Mouse (Mus musculus) embryonic facial prominence, embryonic 11.5 days (tissue): ENCODE measurements around the gene Utrn. TPM values are rescaled to one million over a fixed set of nuclear protein-coding genes. Genes with fewer than 3 reads are reported as not detected.
A peak's percentile ranks its signal among the peaks of the same experiment; 100 is the strongest.

ENCODE experiments used
- ATAC-seq: fragments of 200-750 bp; cut with Nextera tagmentation; replicated peaks from 2 replicates; pipeline ENCODE4 v1.8.0; 2017; ENCODE audit warnings: low read depth; ENCODE audit not compliant: insufficient number of reproducible peaks, low FRiP score, low TSS enrichment
- DNase-seq: peaks from one replicate; pipeline ENCODE4 v3.0.0-alpha.2; 2015; ENCODE audit warnings: low spot score
- H3K27ac ChIP-seq: fragments of 300-500 bp; sonication (generic); replicated peaks from 2 replicates; pipeline ENCODE4 v1.5.1; 2014; ENCODE audit warnings: mild to moderate bottlenecking, low read depth, low read length, control low read depth
- H3K27me3 ChIP-seq: fragments of 300-500 bp; sonication (generic); 2 replicates; pipeline ENCODE4 v1.6.1; 2014; ENCODE audit warnings: mild to moderate bottlenecking, low read length, moderate library complexity, mixed read lengths; ENCODE audit not compliant: control insufficient read depth, insufficient read depth
- H3K36me3 ChIP-seq: fragments of 300-500 bp; sonication (generic); replicated peaks from 2 replicates; pipeline ENCODE4 v1.6.1; 2014; ENCODE audit warnings: low read depth, mild to moderate bottlenecking, low read length, moderate library complexity, mixed read lengths; ENCODE audit not compliant: control insufficient read depth, insufficient read depth
- H3K4me1 ChIP-seq: fragments of 300-500 bp; sonication (generic); 2 replicates; pipeline ENCODE4 v1.6.1; 2014; ENCODE audit warnings: low read length, mixed read lengths; ENCODE audit not compliant: control insufficient read depth, insufficient read depth
- H3K4me2 ChIP-seq: fragments of 300-500 bp; sonication (generic); 2 replicates; pipeline ENCODE4 v1.6.1; 2014; ENCODE audit warnings: low read depth, mild to moderate bottlenecking, control low read depth, low read length, moderate library complexity
- H3K4me3 ChIP-seq: fragments of 300-500 bp; sonication (generic); 2 replicates; pipeline ENCODE4 v1.5.1; 2014; ENCODE audit warnings: low read depth, low read length, control low read depth
- H3K9ac ChIP-seq: fragments of 300-500 bp; sonication (generic); replicated peaks from 2 replicates; pipeline ENCODE4 v1.6.1; 2014; ENCODE audit warnings: mild to moderate bottlenecking, control low read depth, low read length
- H3K9me3 ChIP-seq: fragments of 300-500 bp; sonication (generic); replicated peaks from 2 replicates; pipeline ENCODE4 v1.6.1; 2016; ENCODE audit warnings: mild to moderate bottlenecking, low read length, inconsistent platforms, mixed read lengths; ENCODE audit not compliant: control insufficient read depth
- WGBS: fragments of 180-500 bp; shearing (Covaris S2); extraction: QIAGEN DNeasy Blood & Tissue Kit; methylation state at CpG from one replicate; pipeline ENCODE4 v1.1.7; 2014; 5-methylcytosine and 5-hydroxymethylcytosine counted together
- polyA plus RNA-seq: library from polyadenylated mRNA; unstranded; fragments of >200 nt; fragmentation: Nextera tagmentation; extraction: Ambion mirVana; gene quantifications from 2 replicates; pipeline ENCODE4 v1.2.1, GENCODE M21; 2014

Utrn gene
- polyA plus RNA-seq, 1 experiment from 2014 or later = 47.4 TPM

- Histone ChIP-seq H3K36me3 (no peaks in the 10 kb centered on the region), H3K9me3 (no peaks in the 10 kb centered on the region), H3K27me3 (no peaks in the 10 kb centered on the region), H3K4me2 (no peak overlapping the region), H3K4me3 (no peak overlapping the region), H3K27ac (no peak overlapping the region), H3K9ac (no peak overlapping the region), H3K4me1 (peaks cover under 1% of the 10 kb centered on the region; the same call in 1 of the 2 replicates)
- no peak for DNase-seq
- whole genome bisulfite sequencing = 82% methylated on average over 1 of the region's 1 CpGs
- no peak for ATAC-seq
These were observed 65.2 kb downstream of the Utrn start for GRCm38 (mm10) chr10:12803939-12804338.

GRCm38 (mm10) chr10:12799416-12799815 is 69.7 kb downstream of the Utrn start:
- 86% methylated on average over 2 of the region's 2 CpGs for WGBS

GRCm38 (mm10) chr10:12798248-12798647 is 70.9 kb downstream of the Utrn start:
- no peaks in the 10 kb centered on the region for H3K36me3 ChIP-seq
- DNase-seq = no peak
- H3K4me1 ChIP-seq = no peaks in the 10 kb centered on the region; the same call in 1 of the 2 replicates
- no peak overlapping the region for H3K4me2 ChIP-seq
- WGBS = 89% methylated on average over 4 of the region's 4 CpGs
- H3K9ac ChIP-seq = no peak overlapping the region
- no peak overlapping the region for H3K4me3 ChIP-seq
- ATAC-seq = no peak
- no peaks in the 10 kb centered on the region for H3K9me3 ChIP-seq
- H3K27me3 ChIP-seq = no peaks in the 10 kb centered on the region
- no peak overlapping the region for H3K27ac ChIP-seq

More at GRCm38 (mm10) chr10:12799416-12799815, 69.7 kb downstream of the Utrn start:
- H3K9me3 ChIP-seq = no peaks in the 10 kb centered on the region
- H3K9ac ChIP-seq = no peak overlapping the region
- DNase-seq (no peak), ATAC-seq (no peak)
- no peak overlapping the region for H3K4me3 ChIP-seq
- H3K4me1 ChIP-seq = no peaks in the 10 kb centered on the region; the same call in 1 of the 2 replicates
- H3K4me2 ChIP-seq = no peak overlapping the region
- no peak overlapping the region for H3K27ac ChIP-seq
- no peaks in the 10 kb centered on the region for H3K36me3 ChIP-seq
- H3K27me3 ChIP-seq = no peaks in the 10 kb centered on the region

- H3K4me1 ChIP-seq = no peaks in the 10 kb centered on the region; the same call in 1 of the 2 replicates
- no peaks in the 10 kb centered on the region for H3K27me3 ChIP-seq
- no peak for DNase-seq
- H3K4me3 ChIP-seq = no peak overlapping the region
- H3K4me2 ChIP-seq = no peak overlapping the region
- no peak overlapping the region for H3K9ac ChIP-seq
- no peak overlapping the region for H3K27ac ChIP-seq
- 64% methylated on average over 1 of the region's 1 CpGs for WGBS
- H3K36me3 ChIP-seq = no peaks in the 10 kb centered on the region
- no peaks in the 10 kb centered on the region for H3K9me3 ChIP-seq
- ATAC-seq = no peak
These were observed 72.7 kb downstream of the Utrn start for GRCm38 (mm10) chr10:12796510-12796840.

- no peak for ATAC-seq
These were observed 73.2 kb downstream of the Utrn start for GRCm38 (mm10) chr10:12795796-12796509.

GRCm38 (mm10) chr10:12792049-12792448 is 77.1 kb downstream of the Utrn start:
- Histone ChIP-seq H3K27ac (peak overlapping the region; percentile 52), H3K4me3 (no peak overlapping the region), H3K9ac (no peak overlapping the region), H3K27me3 (no peaks in the 10 kb centered on the region), H3K4me2 (no peak overlapping the region), H3K36me3 (no peaks in the 10 kb centered on the region), H3K4me1 (no peaks in the 10 kb centered on the region; the same call in 1 of the 2 replicates), H3K9me3 (no peaks in the 10 kb centered on the region)
- WGBS = 12% methylated on average over 6 of the region's 6 CpGs
- ATAC-seq (peak; percentile 78), DNase-seq (peak; percentile 44)

More at GRCm38 (mm10) chr10:12795796-12796509, 73.2 kb downstream of the Utrn start:
- no peak overlapping the region for H3K4me2 ChIP-seq
- no peaks in the 10 kb centered on the region for H3K9me3 ChIP-seq
- H3K27ac ChIP-seq = no peak overlapping the region
- WGBS = 63% methylated on average over 8 of the region's 8 CpGs
- no peaks in the 10 kb centered on the region for H3K27me3 ChIP-seq
- no peaks in the 10 kb centered on the region for H3K36me3 ChIP-seq
- no peak overlapping the region for H3K9ac ChIP-seq
- H3K4me1 ChIP-seq = no peaks in the 10 kb centered on the region; the same call in 1 of the 2 replicates
- no peak for DNase-seq
- no peak overlapping the region for H3K4me3 ChIP-seq

GRCm38 (mm10) chr10:12790881-12791280 is 78.3 kb downstream of the Utrn start:
- 65% methylated on average over 3 of the region's 3 CpGs for WGBS

GRCm38 (mm10) chr10:12788529-12788928 is 80.6 kb downstream of the Utrn start:
- no peaks in the 10 kb centered on the region for H3K9me3 ChIP-seq
- DNase-seq (no peak), ATAC-seq (no peak)
- no peaks in the 10 kb centered on the region for H3K36me3 ChIP-seq
- no peaks in the 10 kb centered on the region for H3K4me1 ChIP-seq
- no peak overlapping the region for H3K4me2 ChIP-seq
- H3K4me3 ChIP-seq = no peak overlapping the region
- no peak overlapping the region for H3K27ac ChIP-seq
- WGBS = 85% methylated on average over 1 of the region's 1 CpGs
- no peaks in the 10 kb centered on the region for H3K27me3 ChIP-seq
- no peak overlapping the region for H3K9ac ChIP-seq

More at GRCm38 (mm10) chr10:12790881-12791280, 78.3 kb downstream of the Utrn start:
- Histone ChIP-seq H3K9ac (no peak overlapping the region), H3K27me3 (no peaks in the 10 kb centered on the region), H3K4me2 (no peak overlapping the region), H3K27ac (no peak overlapping the region), H3K36me3 (no peaks in the 10 kb centered on the region), H3K4me3 (no peak overlapping the region), H3K4me1 (no peaks in the 10 kb centered on the region; the same call in 1 of the 2 replicates), H3K9me3 (no peaks in the 10 kb centered on the region)
- ATAC-seq (no peak), DNase-seq (no peak)
